Mouse (Mus musculus) small intestine, adult 2 months (tissue): Measurements from ENCODE around the gene Napa.

Source experiments
- CTCF ChIP-seq: fragments of 200-500 bp; IDR thresholded peaks from 2 replicates; pipeline ENCODE4 v1.5.1; 2012; ENCODE audit warnings: low read depth, mild to moderate bottlenecking, control low read depth, inconsistent platforms, low read length, moderate library complexity, mixed read lengths; ENCODE audit not compliant: insufficient replicate concordance, insufficient read length; ENCODE audit errors: extremely low read depth
- POLR2A ChIP-seq: fragments of 200-500 bp; IDR thresholded peaks from 2 replicates; pipeline ENCODE4 v1.6.1; 2012; ENCODE audit warnings: low read depth, mild to moderate bottlenecking, control low read depth, inconsistent platforms, low read length, moderate library complexity

GRCm38 (mm10) chr7:16101726-16102475, 3.6 kb downstream of the Napa start:
- TF ChIP-seq POLR2A: no peak
- TF ChIP-seq CTCF: no peak
